Mouse (Mus musculus): ENCODE measurements around the gene Nfil3. TPM values are rescaled to one million over a fixed set of nuclear protein-coding genes. Genes with fewer than 3 reads are reported as not detected.

The Nfil3 gene
- 31.6 and 31.8 TPM in 2 replicates for polyA plus RNA-seq (2015; fragmentation: Nextera tagmentation; extraction: Ambion mirVana)

GRCm38 (mm10) chr13:52980951-52981421 lies at the start of gene Nfil3:
Gene Nfil3 (minus strand): TSS chr13:52981073.
- H3K27ac ChIP-seq (ENCODE audit: low read length), result peak within 1 kb of the TSS; percentile 96
- peak; percentile 90 for ATAC-seq (ENCODE audit: insufficient read depth, low FRiP score)
- H3K27me3 ChIP-seq (ENCODE audit: control insufficient read depth, insufficient read depth, low read length), result no peaks in the 10 kb centered on the region
- H3K4me2 ChIP-seq (ENCODE audit: low read depth, low read length), result peak within 1 kb of the TSS; percentile 98
- H3K4me3 ChIP-seq (replicated peaks; ENCODE audit: low read length), result peak within 1 kb of the TSS; percentile 93
- H3K9me3 ChIP-seq (replicated peaks; ENCODE audit: control insufficient read depth, low read length), result no peaks in the 10 kb centered on the region
- no peaks in the 10 kb centered on the region for H3K36me3 ChIP-seq (ENCODE audit: control insufficient read depth, insufficient read depth, low read length)
- peaks cover 27% of the 10 kb centered on the region for H3K4me1 ChIP-seq (ENCODE audit: control insufficient read depth, insufficient read depth, low read length)
- H3K9ac ChIP-seq (ENCODE audit: low read length), result peak within 1 kb of the TSS; percentile 95
- WGBS, result under 1% methylated on average over 61 of the region's 79 CpGs

DNA sequence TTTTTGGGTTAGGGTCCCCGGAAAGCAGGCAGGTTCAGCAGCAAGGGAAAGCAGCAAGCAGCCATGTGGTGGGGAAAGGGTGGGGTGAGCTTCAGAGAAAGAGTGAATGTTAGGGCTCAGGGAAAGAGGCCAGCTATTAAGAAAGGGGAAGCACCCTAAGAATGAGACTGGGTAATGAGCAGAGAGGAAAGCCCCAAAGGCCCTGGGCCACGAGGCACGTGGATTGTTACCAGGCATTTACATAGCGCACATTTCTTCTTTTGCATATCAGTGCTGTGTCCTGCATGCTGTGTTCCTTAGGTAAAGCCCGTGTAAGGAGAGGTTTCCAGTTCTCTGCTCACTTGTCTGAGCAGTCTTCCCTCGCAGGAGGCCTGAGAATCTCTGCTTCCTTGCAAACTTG lies 43.4 kb upstream of the Nfil3 start:
- no peaks in the 10 kb centered on the region for H3K4me1 ChIP-seq (ENCODE audit: control insufficient read depth, insufficient read depth, low read length)
- H3K9me3 ChIP-seq (replicated peaks; ENCODE audit: control insufficient read depth, low read length), result no peaks in the 10 kb centered on the region
- WGBS, result 39% methylated on average over 6 of the region's 6 CpGs
- H3K27ac ChIP-seq (ENCODE audit: low read length), result no peak overlapping the region
- no peak for ATAC-seq (ENCODE audit: insufficient read depth, low FRiP score)
- H3K27me3 ChIP-seq (ENCODE audit: control insufficient read depth, insufficient read depth, low read length), result no peaks in the 10 kb centered on the region
- H3K36me3 ChIP-seq (ENCODE audit: control insufficient read depth, insufficient read depth, low read length), result no peaks in the 10 kb centered on the region
- no peak overlapping the region for H3K9ac ChIP-seq (ENCODE audit: low read length)
- H3K4me3 ChIP-seq (replicated peaks; ENCODE audit: low read length), result no peak overlapping the region
- H3K4me2 ChIP-seq (ENCODE audit: low read depth, low read length), result no peak overlapping the region

DNA sequence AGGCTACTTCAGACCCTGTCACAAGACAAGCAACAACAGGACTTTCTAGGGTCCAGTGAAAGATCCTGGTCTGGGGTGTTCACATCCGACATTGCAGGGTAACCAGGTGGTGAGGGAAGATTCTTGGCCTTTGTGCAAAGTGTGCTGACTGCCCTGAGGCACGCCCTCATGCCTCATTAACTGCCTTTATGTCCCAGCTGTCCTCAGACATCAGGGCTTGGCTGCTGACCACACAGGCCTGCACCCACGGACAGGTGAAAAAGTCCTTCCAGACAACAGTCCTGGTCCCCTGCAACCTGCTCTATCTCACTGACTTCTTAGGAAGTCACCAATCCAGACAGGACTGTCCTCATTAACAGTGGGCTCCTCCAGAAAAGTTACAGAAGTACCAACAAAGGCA lies 39.4 kb upstream of the Nfil3 start:
- 74% methylated on average over 3 of the region's 3 CpGs for WGBS
- Histone ChIP-seq H3K9me3 (replicated peaks; ENCODE audit: control insufficient read depth, low read length) (no peaks in the 10 kb centered on the region), H3K4me2 (ENCODE audit: low read depth, low read length) (no peak overlapping the region), H3K4me1 (ENCODE audit: control insufficient read depth, insufficient read depth, low read length) (no peaks in the 10 kb centered on the region), H3K27me3 (ENCODE audit: control insufficient read depth, insufficient read depth, low read length) (no peaks in the 10 kb centered on the region), H3K27ac (ENCODE audit: low read length) (no peak overlapping the region), H3K9ac (ENCODE audit: low read length) (no peak overlapping the region), H3K4me3 (replicated peaks; ENCODE audit: low read length) (no peak overlapping the region), H3K36me3 (ENCODE audit: control insufficient read depth, insufficient read depth, low read length) (no peaks in the 10 kb centered on the region)
- no peak for ATAC-seq (ENCODE audit: insufficient read depth, low FRiP score)

DNA sequence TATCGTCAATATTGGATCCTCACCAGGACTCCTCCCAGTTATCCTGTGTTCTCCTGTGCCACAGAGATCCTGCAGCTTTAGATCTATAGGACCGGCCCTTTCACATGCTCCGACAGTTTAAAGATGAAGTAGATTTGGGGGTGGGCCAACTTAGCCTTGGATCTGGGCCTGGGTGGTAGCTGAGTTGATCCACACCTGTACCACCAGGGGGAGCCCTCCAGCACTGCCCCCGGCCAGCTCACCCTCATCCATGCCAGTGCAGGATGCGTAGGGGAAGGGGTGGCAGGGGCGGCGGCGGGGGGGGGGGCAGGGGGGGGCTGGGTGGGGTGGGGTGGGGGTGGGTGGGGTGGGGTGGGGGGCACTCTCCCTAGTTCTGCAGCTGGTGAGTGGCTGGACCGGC lies 38.7 kb upstream of the Nfil3 start:
- no peak overlapping the region for H3K9ac ChIP-seq (ENCODE audit: low read length)
- no peaks in the 10 kb centered on the region for H3K27me3 ChIP-seq (ENCODE audit: control insufficient read depth, insufficient read depth, low read length)
- H3K4me1 ChIP-seq (ENCODE audit: control insufficient read depth, insufficient read depth, low read length), result no peaks in the 10 kb centered on the region
- no peaks in the 10 kb centered on the region for H3K36me3 ChIP-seq (ENCODE audit: control insufficient read depth, insufficient read depth, low read length)
- no peak overlapping the region for H3K4me3 ChIP-seq (replicated peaks; ENCODE audit: low read length)
- H3K9me3 ChIP-seq (replicated peaks; ENCODE audit: control insufficient read depth, low read length), result no peaks in the 10 kb centered on the region
- WGBS, result 69% methylated on average over 9 of the region's 9 CpGs
- no peak overlapping the region for H3K4me2 ChIP-seq (ENCODE audit: low read depth, low read length)
- no peak overlapping the region for H3K27ac ChIP-seq (ENCODE audit: low read length)
- ATAC-seq (ENCODE audit: insufficient read depth, low FRiP score), result no peak

DNA sequence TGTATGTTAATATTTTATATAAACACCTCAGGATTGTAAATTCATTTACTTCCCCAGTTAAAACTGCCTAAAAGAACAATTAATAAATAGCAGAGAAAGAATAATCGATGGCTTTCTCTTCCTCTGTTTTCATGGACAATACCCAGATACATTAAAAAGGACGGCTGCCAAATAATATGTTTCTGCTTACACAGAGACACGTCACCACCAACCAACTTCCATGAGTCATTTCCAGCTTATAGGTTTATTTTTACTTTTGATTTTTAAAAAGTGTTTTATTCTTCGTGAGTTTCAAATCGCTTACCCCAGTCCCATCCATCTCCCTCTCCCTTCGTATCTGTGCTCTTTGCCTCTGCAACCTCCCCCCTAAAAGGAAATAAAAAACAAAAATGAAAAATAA lies 38.1 kb upstream of the Nfil3 start:
- WGBS, result 72% methylated on average over 6 of the region's 6 CpGs
- no peak overlapping the region for H3K27ac ChIP-seq (ENCODE audit: low read length)
- ATAC-seq (ENCODE audit: insufficient read depth, low FRiP score), result no peak

GRCm38 (mm10) chr13:53017983-53018382 lies 37.1 kb upstream of the Nfil3 start:
- WGBS, result 59% methylated on average over 6 of the region's 6 CpGs
- Histone ChIP-seq H3K4me2 (ENCODE audit: low read depth, low read length) (no peak overlapping the region), H3K27ac (ENCODE audit: low read length) (no peak overlapping the region), H3K4me3 (replicated peaks; ENCODE audit: low read length) (no peak overlapping the region), H3K4me1 (ENCODE audit: control insufficient read depth, insufficient read depth, low read length) (no peaks in the 10 kb centered on the region), H3K9me3 (replicated peaks; ENCODE audit: control insufficient read depth, low read length) (no peaks in the 10 kb centered on the region), H3K27me3 (ENCODE audit: control insufficient read depth, insufficient read depth, low read length) (no peaks in the 10 kb centered on the region), H3K9ac (ENCODE audit: low read length) (no peak overlapping the region), H3K36me3 (ENCODE audit: control insufficient read depth, insufficient read depth, low read length) (no peaks in the 10 kb centered on the region)
- ATAC-seq (ENCODE audit: insufficient read depth, low FRiP score), result no peak

More for the DNA sequence above, 38.1 kb upstream of the Nfil3 start:
- Histone ChIP-seq H3K27me3 (ENCODE audit: control insufficient read depth, insufficient read depth, low read length) (no peaks in the 10 kb centered on the region), H3K36me3 (ENCODE audit: control insufficient read depth, insufficient read depth, low read length) (no peaks in the 10 kb centered on the region), H3K9ac (ENCODE audit: low read length) (no peak overlapping the region), H3K4me1 (ENCODE audit: control insufficient read depth, insufficient read depth, low read length) (no peaks in the 10 kb centered on the region), H3K9me3 (replicated peaks; ENCODE audit: control insufficient read depth, low read length) (no peaks in the 10 kb centered on the region), H3K4me2 (ENCODE audit: low read depth, low read length) (no peak overlapping the region), H3K4me3 (replicated peaks; ENCODE audit: low read length) (no peak overlapping the region)

- H3K4me1 ChIP-seq (ENCODE audit: control insufficient read depth, insufficient read depth, low read length), result 0 out of 2 replicates have a peak, but pooled peaks cover 2% of the 10 kb centered on the region
- H3K27ac ChIP-seq (ENCODE audit: low read length), result no peak overlapping the region
- no peaks in the 10 kb centered on the region for H3K9me3 ChIP-seq (replicated peaks; ENCODE audit: control insufficient read depth, low read length)
- no peaks in the 10 kb centered on the region for H3K27me3 ChIP-seq (ENCODE audit: control insufficient read depth, insufficient read depth, low read length)
- no peak for ATAC-seq (ENCODE audit: insufficient read depth, low FRiP score)
- no peak overlapping the region for H3K4me3 ChIP-seq (replicated peaks; ENCODE audit: low read length)
- no peak overlapping the region for H3K4me2 ChIP-seq (ENCODE audit: low read depth, low read length)
- H3K36me3 ChIP-seq (ENCODE audit: control insufficient read depth, insufficient read depth, low read length), result no peaks in the 10 kb centered on the region
- WGBS, result 77% methylated on average over 6 of the region's 6 CpGs
- H3K9ac ChIP-seq (ENCODE audit: low read length), result no peak overlapping the region
Measured at GRCm38 (mm10) chr13:53017117-53017516, 36.2 kb upstream of the Nfil3 start.

- H3K9me3 ChIP-seq (replicated peaks; ENCODE audit: control insufficient read depth, low read length), result no peaks in the 10 kb centered on the region
- 25% methylated on average over 12 of the region's 12 CpGs for whole genome bisulfite sequencing
- no peak overlapping the region for H3K27ac ChIP-seq (ENCODE audit: low read length)
- peak; percentile 66 for ATAC-seq (ENCODE audit: insufficient read depth, low FRiP score)
- no peak overlapping the region for H3K4me3 ChIP-seq (replicated peaks; ENCODE audit: low read length)
- H3K9ac ChIP-seq (ENCODE audit: low read length), result no peak overlapping the region
- H3K4me1 ChIP-seq (ENCODE audit: control insufficient read depth, insufficient read depth, low read length), result peaks cover 19% of the 10 kb centered on the region
- no peaks in the 10 kb centered on the region for H3K36me3 ChIP-seq (ENCODE audit: control insufficient read depth, insufficient read depth, low read length)
- H3K4me2 ChIP-seq (ENCODE audit: low read depth, low read length), result no peak overlapping the region
- no peaks in the 10 kb centered on the region for H3K27me3 ChIP-seq (ENCODE audit: control insufficient read depth, insufficient read depth, low read length)
Measured at GRCm38 (mm10) chr13:53011426-53011825, 30.6 kb upstream of the Nfil3 start.

GRCm38 (mm10) chr13:53008489-53009184 lies 27.8 kb upstream of the Nfil3 start:
- Histone ChIP-seq H3K9ac (ENCODE audit: low read length) (no peak overlapping the region), H3K27me3 (ENCODE audit: control insufficient read depth, insufficient read depth, low read length) (no peaks in the 10 kb centered on the region), H3K4me1 (ENCODE audit: control insufficient read depth, insufficient read depth, low read length) (peaks cover 22% of the 10 kb centered on the region), H3K9me3 (replicated peaks; ENCODE audit: control insufficient read depth, low read length) (no peaks in the 10 kb centered on the region), H3K4me3 (replicated peaks; ENCODE audit: low read length) (no peak overlapping the region), H3K27ac (ENCODE audit: low read length) (no peak overlapping the region), H3K36me3 (ENCODE audit: control insufficient read depth, insufficient read depth, low read length) (no peaks in the 10 kb centered on the region), H3K4me2 (ENCODE audit: low read depth, low read length) (no peak overlapping the region)
- ATAC-seq (ENCODE audit: insufficient read depth, low FRiP score), result peak; percentile 30; the same call in 1 of the 2 replicates
- WGBS, result 41% methylated on average over 7 of the region's 7 CpGs
